In the genomic region with DNA sequence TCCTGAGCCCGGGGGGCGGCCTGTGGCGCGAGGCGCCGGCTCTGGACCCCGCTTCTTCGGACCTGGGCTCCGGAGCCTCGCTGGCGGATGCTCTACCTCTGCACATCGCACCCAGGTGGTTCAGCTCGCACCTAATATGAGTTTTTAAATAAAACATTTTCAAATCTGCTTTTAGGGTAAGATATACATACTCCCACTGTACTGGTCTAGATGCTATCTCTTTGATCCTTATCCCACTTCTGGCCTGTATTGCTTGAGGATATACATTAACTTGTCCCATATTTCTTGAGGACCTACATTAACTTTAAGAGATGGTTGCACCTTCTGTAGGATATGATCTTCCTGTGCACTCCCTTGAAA, we compare ENCODE assay signal across 10 mouse cellular contexts. TPM values are rescaled to one million over a fixed set of nuclear protein-coding genes. Genes with fewer than 3 reads are reported as not detected.
DNase-seq lines count a peak whose midpoint lies in the region; ATAC-seq and TF ChIP-seq lines count a peak whose summit lies in the region.
"Had no signal": no experiment of that assay in that cellular context is flagged by ENCODE, and none has a peak within 500 bp of the region (broad histone marks: within the 10 kb centered on the region; RNA-seq: fewer than 3 reads in every experiment).

No protein-coding gene starts in this region.

- no peaks in the 10 kb centered on the region for H3K27me3 ChIP-seq in heart, embryonic 11.5 days (ENCODE audit: control insufficient read depth, insufficient read depth, low read length)
- H3K27me3 ChIP-seq in E14TG2a.4 (ENCODE audit: insufficient read depth, low read length): no peaks in the 10 kb centered on the region
- H3K27me3 ChIP-seq in forebrain, embryonic 16.5 days (replicated peaks; ENCODE audit: control insufficient read depth, insufficient read depth, low read length): no peaks in the 10 kb centered on the region
- H3K27me3 ChIP-seq in liver, embryonic 15.5 days: no peaks in the 10 kb centered on the region

- DNase-seq in heart, postnatal 36 days: no peak
- no peak for DNase-seq in adrenal gland, adult 2 months
- no peak for DNase-seq in embryo, embryonic 11 days
- DNase-seq: B cell, adult 2 months had no signal

- no peaks in the 10 kb centered on the region for H3K36me3 ChIP-seq in heart, embryonic 11.5 days (ENCODE audit: control insufficient read depth, insufficient read depth, low read length)
- H3K36me3 ChIP-seq in E14TG2a.4 (ENCODE audit: insufficient read depth, low read length): no peaks in the 10 kb centered on the region
- no peaks in the 10 kb centered on the region for H3K36me3 ChIP-seq in forebrain, embryonic 16.5 days (ENCODE audit: control insufficient read depth, insufficient read depth)
- no peaks in the 10 kb centered on the region for H3K36me3 ChIP-seq in liver, embryonic 15.5 days (replicated peaks)

- no peaks in the 10 kb centered on the region for H3K4me1 ChIP-seq in heart, embryonic 11.5 days (ENCODE audit: control insufficient read depth, insufficient read depth, low read length)
- no peaks in the 10 kb centered on the region for H3K4me1 ChIP-seq in E14TG2a.4 (replicated peaks; ENCODE audit: low read depth, low read length)
- no peaks in the 10 kb centered on the region for H3K4me1 ChIP-seq in forebrain, embryonic 16.5 days (replicated peaks; ENCODE audit: control insufficient read depth, insufficient read depth, low read length)
- H3K4me1 ChIP-seq in liver, embryonic 15.5 days (replicated peaks): no peaks in the 10 kb centered on the region

- no peak for ATAC-seq in heart, embryonic 11.5 days (replicated peaks; ENCODE audit: insufficient number of reproducible peaks, low FRiP score, low TSS enrichment)
- ATAC-seq in forebrain, embryonic 16.5 days: no peak; the same call in 1 of the 2 replicates
- no peak; the same call in 1 of the 2 replicates for ATAC-seq in liver, embryonic 15.5 days (ENCODE audit: insufficient read depth)
- no peak for ATAC-seq in erythroid progenitor cell, adult 5-6 weeks (replicated peaks; ENCODE audit: low FRiP score, poor library complexity, severe bottlenecking)

- 2% methylated on average over 9 of the region's 13 CpGs for WGBS in heart, embryonic 11.5 days (ENCODE audit: insufficient replicate concordance)
- WGBS in forebrain, embryonic 16.5 days: 2% methylated on average over 13 of the region's 13 CpGs
- whole genome bisulfite sequencing in liver, embryonic 15.5 days (ENCODE audit: insufficient replicate concordance): 5% methylated on average over 13 of the region's 13 CpGs

- TF ChIP-seq CTCF in E14TG2a.4 (conservative IDR thresholded peaks at IDR 0.05; ENCODE audit: low read length): no peak

- H3K9ac ChIP-seq in heart, embryonic 11.5 days (ENCODE audit: low read depth, low read length): peak overlapping the region; percentile 80
- H3K9ac ChIP-seq in forebrain, embryonic 16.5 days (replicated peaks; ENCODE audit: low read depth, low read length): peak overlapping the region; percentile 68
- H3K9ac ChIP-seq in liver, embryonic 15.5 days: 0 out of 2 replicates have a peak overlapping the region, but pooled peaks have one; percentile 20

- H3K9me3 ChIP-seq in heart, embryonic 11.5 days (replicated peaks; ENCODE audit: control insufficient read depth, low read length): peaks cover 26% of the 10 kb centered on the region
- peaks cover 26% of the 10 kb centered on the region for H3K9me3 ChIP-seq in E14TG2a.4 (ENCODE audit: low read length)
- H3K9me3 ChIP-seq in forebrain, embryonic 16.5 days (ENCODE audit: control insufficient read depth, low read length): peaks cover 24% of the 10 kb centered on the region
- H3K9me3 ChIP-seq in liver, embryonic 15.5 days (replicated peaks): peaks cover 12% of the 10 kb centered on the region

- H3K27ac ChIP-seq in heart, embryonic 11.5 days (ENCODE audit: low read depth, low read length): peak overlapping the region; percentile 54; the same call in 1 of the 2 replicates
- no peak overlapping the region for H3K27ac ChIP-seq in forebrain, embryonic 16.5 days (ENCODE audit: low read length)
- no peak overlapping the region for H3K27ac ChIP-seq in liver, embryonic 15.5 days (replicated peaks)

- peak overlapping the region; percentile 74 for H3K4me2 ChIP-seq in heart, embryonic 11.5 days
- H3K4me2 ChIP-seq in forebrain, embryonic 16.5 days (ENCODE audit: low read length): peak overlapping the region; percentile 67
- H3K4me2 ChIP-seq in liver, embryonic 15.5 days: peak overlapping the region; percentile 73

- peak overlapping the region; percentile 48 for H3K4me3 ChIP-seq in heart, embryonic 11.5 days (ENCODE audit: low read depth, low read length)
- peak overlapping the region; percentile 71 for H3K4me3 ChIP-seq in E14TG2a.4 (replicated peaks; ENCODE audit: low read length)
- H3K4me3 ChIP-seq in forebrain, embryonic 16.5 days (replicated peaks; ENCODE audit: low read length): peak overlapping the region; percentile 49
- H3K4me3 ChIP-seq in liver, embryonic 15.5 days (replicated peaks): peak overlapping the region; percentile 51
- H3K4me3 ChIP-seq: myocyte had no signal

- intact Hi-C loops in heart, postnatal 36 days (cut with DNase I): loop anchor here (5.0 kb wide), 2 partner anchors 35 to 460 kb away; partner anchors contain the start of genes Fv1 and Miip

RNA-seq across cellular contexts. Expression of gene Zfp978, which starts 46.3 kb away (rescaled TPM):
- polyA plus RNA-seq in heart, embryonic 11.5 days (2014; fragmentation: Nextera tagmentation; extraction: Ambion mirVana): 0.20 TPM in 1 of 2 replicates, not detected in the other
- total RNA-seq in heart, postnatal 36 days (2021): under 1 TPM; 0.42 to 0.70 TPM
- polyA plus RNA-seq in forebrain, embryonic 16.5 days (2015; fragmentation: Nextera tagmentation; extraction: Ambion mirVana): not detected in 2 replicates
- polyA plus RNA-seq in liver, embryonic 15.5 days (2015; fragmentation: Nextera tagmentation; extraction: Ambion mirVana): 0.16 TPM in 1 of 2 replicates, not detected in the other
- under 1 TPM; 0.23 to 0.35 TPM for total RNA-seq in adrenal gland, adult 2 months (2021)
- polyA plus RNA-seq in adrenal gland, adult 2 months (2012; rRNA removed): not detected in 2 replicates
- not detected in 2 replicates for total RNA-seq in erythroid progenitor cell, adult 5-6 weeks (2015; ENCODE audit: low replicate concordance)
- total RNA-seq in erythroid progenitor cell, adult 5-6 weeks (2017; ENCODE audit: low replicate concordance): not detected in 2 replicates

Comparison
In these comparisons a context has a peak if more than half of its experiments do, and no peak if none do; other contexts are left out.
1. H3K9ac ChIP-seq: peak in every context shown above with its lines; median percentile 80 in heart, embryonic 11.5 days; 68 in forebrain, embryonic 16.5 days; 20 in liver, embryonic 15.5 days.